Mouse (Mus musculus) embryo, embryonic 10.5 days (tissue): ENCODE data around the gene Rab6b.

ENCODE experiments used
- DNase-seq: peaks from one replicate; pipeline ENCODE4 v3.0.0-alpha.2; 2015; ENCODE audit warnings: low spot score

Gene Rab6b

GRCm38 (mm10) chr9:103108341-103108798 is 3.2 kb upstream of the Rab6b start:
- DNase-seq = peak; percentile 71

- no peak for DNase-seq
Observed at GRCm38 (mm10) chr9:103108943-103109670, 2.5 kb upstream of the Rab6b start.

- DNase-seq = no peak
Observed at GRCm38 (mm10) chr9:103109911-103110310, 1.7 kb upstream of the Rab6b start.

- DNase-seq = peak; percentile 44
Observed at GRCm38 (mm10) chr9:103110727-103111501, 673 bp upstream of the Rab6b start.

- DNase-seq = peak; percentile 38
Observed at GRCm38 (mm10) chr9:103112471-103113271, 1.1 kb downstream of the Rab6b start.

DNA sequence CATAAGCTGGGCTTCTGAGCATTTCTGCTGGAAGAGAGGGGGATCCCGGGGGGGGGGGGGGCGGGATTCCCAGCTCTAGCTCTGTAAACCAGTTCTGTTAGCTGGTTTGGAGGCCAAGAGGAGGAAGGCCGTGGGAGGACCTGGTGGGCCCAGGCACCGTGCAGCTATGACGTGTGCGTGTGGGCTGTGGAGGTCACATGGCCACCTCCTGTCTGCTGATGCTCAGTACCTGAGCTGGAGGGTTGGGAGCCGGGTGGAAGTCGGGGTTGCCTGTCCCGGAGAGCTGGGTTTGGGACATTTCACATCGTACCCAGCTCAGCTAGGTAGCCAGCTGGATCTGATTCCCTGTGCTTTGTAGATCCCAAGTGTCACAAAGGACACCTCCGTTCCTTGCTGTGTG is 1.8 kb downstream of the Rab6b start:
- DNase-seq = no peak

DNA sequence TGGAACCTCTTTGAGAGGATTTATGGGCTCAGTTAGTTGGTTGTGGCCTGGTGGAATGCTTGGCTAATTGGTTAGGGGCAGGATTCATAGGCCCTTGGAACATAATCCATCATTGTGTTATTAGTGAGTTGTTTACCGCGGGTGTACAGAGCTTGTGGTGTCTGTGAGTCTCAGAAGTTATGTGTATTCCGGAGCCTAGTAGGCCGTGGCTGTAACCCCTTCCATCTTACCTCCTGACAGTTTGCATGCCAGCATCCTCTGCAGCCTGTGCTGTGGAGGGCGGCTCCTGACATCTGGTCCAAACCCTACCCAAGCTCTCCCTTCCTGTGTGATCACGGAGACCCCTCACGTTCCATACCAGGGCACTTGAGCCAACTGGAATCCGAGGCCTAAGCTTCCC is 2.7 kb downstream of the Rab6b start:
- DNase-seq = no peak

DNA sequence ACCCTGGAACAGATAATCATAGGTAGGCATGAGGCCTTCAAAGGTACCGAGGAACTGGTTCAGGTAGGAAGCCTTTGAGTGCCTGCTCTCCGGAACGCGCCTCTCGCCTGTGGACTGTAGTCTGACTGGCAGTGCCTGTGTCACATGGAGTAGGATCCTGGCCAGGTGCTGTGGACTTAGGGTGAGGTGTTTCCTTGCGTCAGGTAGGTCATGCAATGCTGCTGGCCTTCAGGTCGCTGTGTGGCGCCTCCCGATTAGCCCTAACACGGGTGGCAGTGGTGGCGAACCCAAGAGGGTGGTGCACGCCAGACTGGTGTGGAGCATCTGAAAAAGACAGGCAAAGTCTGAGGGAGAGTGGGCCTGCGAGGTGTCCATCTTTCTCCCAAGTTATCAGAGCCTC is 3.3 kb downstream of the Rab6b start:
- no peak for DNase-seq

- no peak for DNase-seq
Observed at GRCm38 (mm10) chr9:103116941-103117340, 5.4 kb downstream of the Rab6b start.

- DNase-seq = peak; percentile 58
Observed at GRCm38 (mm10) chr9:103117495-103117894, 5.9 kb downstream of the Rab6b start.

DNA sequence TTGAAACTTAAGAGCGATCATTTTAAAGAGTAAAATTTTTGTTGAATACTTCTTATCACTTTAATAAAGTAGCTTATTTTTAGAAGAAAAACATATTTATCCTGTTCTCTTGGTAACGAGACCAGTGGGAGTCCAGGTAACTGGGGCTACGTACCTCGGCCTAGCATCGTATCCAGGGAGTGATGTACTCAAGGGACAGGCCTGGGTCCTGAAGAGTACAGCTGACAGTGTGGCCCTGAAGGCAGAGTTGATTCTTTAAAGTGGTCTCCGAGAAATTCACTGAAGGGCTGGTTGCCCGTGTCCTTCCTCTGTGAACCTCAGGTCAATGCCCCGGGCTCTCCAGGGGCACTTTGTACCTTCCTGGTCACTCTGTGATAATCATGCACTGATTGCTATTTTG is 6.4 kb downstream of the Rab6b start:
- DNase-seq = no peak

GRCm38 (mm10) chr9:103118651-103119275 is 7.2 kb downstream of the Rab6b start:
- no peak for DNase-seq

GRCm38 (mm10) chr9:103119781-103120180 is 8.2 kb downstream of the Rab6b start:
- DNase-seq = no peak

DNA sequence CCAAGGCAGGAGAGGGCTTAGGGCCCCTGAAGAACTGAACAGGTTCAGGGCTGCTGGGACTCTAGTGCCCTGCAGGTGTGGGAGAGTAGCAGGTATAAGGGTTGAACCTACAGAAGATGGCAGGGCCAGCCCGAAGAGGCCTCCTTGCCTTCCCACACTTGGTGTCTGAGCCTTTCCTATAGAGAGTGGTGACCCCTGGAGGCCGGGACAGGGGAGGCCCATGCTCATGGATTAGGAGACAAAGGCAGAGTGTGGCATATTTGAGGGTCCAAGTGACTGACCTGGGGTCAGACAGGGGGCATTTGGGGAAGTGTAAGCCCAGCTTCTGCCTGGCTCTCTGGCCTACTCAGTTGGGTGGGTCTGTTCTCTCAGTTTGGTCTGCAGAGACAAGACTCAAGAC is 8.6 kb downstream of the Rab6b start:
- DNase-seq = peak; percentile 34

GRCm38 (mm10) chr9:103121546-103121945 is 10.0 kb downstream of the Rab6b start:
- no peak for DNase-seq

GRCm38 (mm10) chr9:103124746-103125145 is 13.2 kb downstream of the Rab6b start:
- DNase-seq = no peak

- DNase-seq = no peak
Observed at GRCm38 (mm10) chr9:103133493-103134124, 22.0 kb downstream of the Rab6b start.

- no peak for DNase-seq
Observed at GRCm38 (mm10) chr9:103134450-103135030, 23.0 kb downstream of the Rab6b start.

DNA sequence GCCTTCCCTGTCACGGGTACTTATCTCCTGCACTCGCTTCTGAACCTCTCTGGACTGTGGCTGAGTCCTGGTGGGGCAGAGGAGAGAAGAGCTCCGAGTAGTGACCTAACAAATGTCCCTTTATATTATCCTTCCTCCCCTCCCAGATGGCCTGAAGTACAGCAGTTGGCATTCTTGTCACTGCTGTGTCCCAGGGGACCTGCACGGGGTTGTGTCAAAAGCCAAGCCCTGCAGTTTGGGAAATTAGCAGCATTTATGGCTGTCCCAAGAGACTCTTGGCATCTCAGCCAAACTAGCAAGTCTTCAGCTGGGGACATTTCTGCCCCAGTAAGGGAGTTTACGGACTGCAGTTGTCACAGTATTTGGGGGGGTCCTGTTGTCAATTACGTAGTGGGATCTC is 27.9 kb downstream of the Rab6b start:
- DNase-seq = no peak

GRCm38 (mm10) chr9:103140384-103140783 is 28.8 kb downstream of the Rab6b start:
- no peak for DNase-seq

GRCm38 (mm10) chr9:103141266-103141665 is 29.7 kb downstream of the Rab6b start:
- no peak for DNase-seq
